Mouse (Mus musculus) ES-E14 (cell line): ENCODE measurements around the gene Megf9. TPM values are rescaled to one million over a fixed set of nuclear protein-coding genes. Genes with fewer than 3 reads are reported as not detected.

ENCODE experiments used
- DNase-seq: peaks from one replicate; pipeline ENCODE4 v3.0.0-alpha.2; 2013; ENCODE audit warnings: low read depth, low spot score
- H3K27ac ChIP-seq: 2 replicates; pipeline ENCODE4 v1.5.1; 2012; ENCODE audit warnings: low read depth, mild to moderate bottlenecking, low read length, moderate library complexity, mixed read lengths; ENCODE audit not compliant: poor library complexity, insufficient read depth, severe bottlenecking
- H3K36me3 ChIP-seq: 2 replicates; pipeline ENCODE4 v1.6.1; 2012; ENCODE audit warnings: mild to moderate bottlenecking, low read length, moderate library complexity, mixed read lengths; ENCODE audit not compliant: control insufficient read depth, poor library complexity, insufficient read depth, severe bottlenecking
- H3K4me1 ChIP-seq, 2 experiments: fragments of 150-350 bp in 1 of 2; sonication (generic) in 1 of 2; 2 replicates each; pipeline ENCODE4 v1.6.1; 2012; ENCODE audit warnings: low read length in 2 of 2, mild to moderate bottlenecking in 1 of 2, mixed read lengths in 1 of 2; ENCODE audit not compliant: control insufficient read depth in 2 of 2, insufficient read depth in 2 of 2, poor library complexity in 1 of 2
- H3K4me3 ChIP-seq, 2 experiments: fragments of 150-350 bp in 1 of 2; sonication (generic) in 1 of 2; 2 replicates each; pipeline ENCODE4 v1.5.1; 2012; ENCODE audit warnings: low read length in 2 of 2, low read depth in 1 of 2, mild to moderate bottlenecking in 1 of 2, mixed read lengths in 1 of 2; ENCODE audit not compliant: insufficient read depth in 1 of 2, poor library complexity in 1 of 2, severe bottlenecking in 1 of 2
- H3K9ac ChIP-seq: 2 replicates; pipeline ENCODE4 v1.6.1; 2012; ENCODE audit warnings: low read depth, mild to moderate bottlenecking, low read length, mixed read lengths; ENCODE audit not compliant: poor library complexity, insufficient read depth, severe bottlenecking
- H3K9me3 ChIP-seq: fragments of 150-350 bp; sonication (generic); 2 replicates; pipeline ENCODE4 v1.6.1; 2012; ENCODE audit warnings: low read depth, mild to moderate bottlenecking, low read length; ENCODE audit not compliant: control insufficient read depth, insufficient read depth
- CHD2 ChIP-seq: IDR thresholded peaks from 2 replicates; pipeline ENCODE4 v1.6.1; 2014; ENCODE audit warnings: mild to moderate bottlenecking, low read depth, low read length, inconsistent platforms
- HCFC1 ChIP-seq: IDR thresholded peaks from 2 replicates; pipeline ENCODE4 v1.6.1; 2012; ENCODE audit warnings: low read length, inconsistent platforms, borderline replicate concordance; ENCODE audit not compliant: insufficient read depth
- MAFK ChIP-seq: IDR thresholded peaks from 2 replicates; pipeline ENCODE4 v1.6.1; 2014; ENCODE audit warnings: mild to moderate bottlenecking, low read depth, low read length, inconsistent platforms; ENCODE audit not compliant: insufficient read depth
- ZC3H11A ChIP-seq: IDR thresholded peaks from 2 replicates; pipeline ENCODE4 v1.6.1; 2012; ENCODE audit warnings: low read depth, mild to moderate bottlenecking, inconsistent platforms, low read length, borderline replicate concordance
- ZNF384 ChIP-seq: IDR thresholded peaks from 2 replicates; pipeline ENCODE4 v1.6.1; 2012; ENCODE audit warnings: low read depth, low read length, inconsistent platforms
- in situ Hi-C, 2 experiments: fragments of 600-800 bp; cut with MboI; formaldehyde crosslinking; loops; one replicate each; pipeline ENCODE4 v1.15.1; 2025; ENCODE audit warnings: low sequenced_read_pairs in 2 of 2, inconsistent platforms in 1 of 2; ENCODE audit not compliant: unreplicated experiment in 2 of 2
- total RNA-seq: library from RNA; depleted of rRNA; stranded (reverse); fragments of 300-350 nt; gene quantifications from 2 replicates; pipeline ENCODE4 v1.2.3, GENCODE M21; 2012; rRNA removed

Megf9 gene
- total RNA-seq, 1 experiment = 2.2 TPM

- no peaks in the 10 kb centered on the region for H3K4me1 ChIP-seq
- in situ Hi-C loops = no loop called here
- H3K9ac ChIP-seq = no peak overlapping the region
- no peak overlapping the region for H3K27ac ChIP-seq
- peaks cover 17% of the 10 kb centered on the region for H3K36me3 ChIP-seq
- no peak overlapping the region for H3K4me3 ChIP-seq
- H3K9me3 ChIP-seq = no peaks in the 10 kb centered on the region
- DNase-seq = no peak
- no peak for TF ChIP-seq CHD2
- TF ChIP-seq ZNF384 = no peak
- no peak for TF ChIP-seq ZC3H11A
- no peak for TF ChIP-seq HCFC1
- no peak for TF ChIP-seq MAFK
These were observed 143.7 kb downstream of the Megf9 start for GRCm38 (mm10) chr4:70391073-70391472.

DNA sequence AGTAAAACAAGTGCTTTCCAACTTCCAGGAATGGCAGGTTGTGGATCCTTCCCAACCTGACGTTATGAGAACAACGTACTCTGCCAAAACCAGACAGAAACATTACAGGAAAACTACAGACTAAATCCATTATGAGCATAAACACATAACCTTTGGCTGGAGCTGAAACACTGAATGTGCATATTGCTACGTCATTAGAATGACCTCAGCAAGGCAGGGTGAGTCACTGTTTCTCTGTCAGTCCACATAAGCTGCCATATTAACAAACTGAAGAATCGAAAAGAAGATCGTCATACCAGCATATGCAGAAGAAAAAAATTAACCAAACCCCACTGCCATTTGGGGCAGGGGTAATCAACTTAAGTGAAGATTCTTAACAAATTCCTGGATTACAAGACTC lies 148.6 kb downstream of the Megf9 start:
- Histone ChIP-seq H3K9ac (no peak overlapping the region), H3K4me3 (no peak overlapping the region), H3K4me1 (no peaks in the 10 kb centered on the region), H3K36me3 (peaks cover 3% of the 10 kb centered on the region; the same call in 1 of the 2 replicates), H3K27ac (no peak overlapping the region), H3K9me3 (no peaks in the 10 kb centered on the region)
- in situ Hi-C loops = no loop called here
- TF ChIP-seq ZNF384 = no peak
- TF ChIP-seq HCFC1 = no peak
- no peak for TF ChIP-seq ZC3H11A
- no peak for TF ChIP-seq CHD2
- no peak for TF ChIP-seq MAFK
- DNase-seq = no peak

GRCm38 (mm10) chr4:70377359-70377758 lies 157.4 kb downstream of the Megf9 start:
- no peak overlapping the region for H3K4me3 ChIP-seq
- H3K9me3 ChIP-seq = no peaks in the 10 kb centered on the region
- DNase-seq = no peak
- H3K27ac ChIP-seq = no peak overlapping the region
- no peaks in the 10 kb centered on the region for H3K4me1 ChIP-seq
- H3K9ac ChIP-seq = no peak overlapping the region
- in situ Hi-C loops = no loop called here
- TF ChIP-seq HCFC1 = no peak
- TF ChIP-seq MAFK = no peak
- TF ChIP-seq ZC3H11A = no peak
- no peak for TF ChIP-seq ZNF384
- no peak for TF ChIP-seq CHD2
- H3K36me3 ChIP-seq = no peaks in the 10 kb centered on the region

Other genes with a start within 250 kb of the Megf9 start
- 23.9 and 35.3 TPM in 2 replicates for gene Cdk5rap2, start 124.6 kb downstream of the Megf9 start, total RNA-seq